Mouse (Mus musculus): ENCODE data around the gene Tspoap1. TPM values are rescaled to one million over a fixed set of nuclear protein-coding genes. Genes with fewer than 3 reads are reported as not detected.

Gene Tspoap1
- total RNA-seq, 2 experiments from 2014 or later = 146 to 163 TPM

DNA sequence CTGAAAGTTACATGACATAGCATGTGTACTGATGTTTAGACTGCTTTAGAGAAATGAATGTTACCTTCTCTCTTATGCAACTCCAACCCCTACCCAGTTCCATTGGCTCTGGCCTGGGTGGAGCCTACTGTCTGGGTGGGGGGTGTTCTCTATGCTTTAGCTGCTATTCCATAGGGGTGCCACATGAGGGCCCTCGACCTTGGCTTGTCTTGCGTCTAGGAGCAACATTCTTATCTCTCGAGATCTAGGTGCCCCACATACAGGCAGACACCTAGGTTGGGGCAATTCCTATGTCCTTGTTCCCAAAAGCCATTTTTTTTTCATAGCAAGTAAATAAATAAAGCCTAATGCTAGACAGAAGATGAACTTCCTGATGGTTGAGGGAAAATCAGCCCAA is 734 bp upstream of the Tspoap1 start:
- no peak for DNase-seq

DNA sequence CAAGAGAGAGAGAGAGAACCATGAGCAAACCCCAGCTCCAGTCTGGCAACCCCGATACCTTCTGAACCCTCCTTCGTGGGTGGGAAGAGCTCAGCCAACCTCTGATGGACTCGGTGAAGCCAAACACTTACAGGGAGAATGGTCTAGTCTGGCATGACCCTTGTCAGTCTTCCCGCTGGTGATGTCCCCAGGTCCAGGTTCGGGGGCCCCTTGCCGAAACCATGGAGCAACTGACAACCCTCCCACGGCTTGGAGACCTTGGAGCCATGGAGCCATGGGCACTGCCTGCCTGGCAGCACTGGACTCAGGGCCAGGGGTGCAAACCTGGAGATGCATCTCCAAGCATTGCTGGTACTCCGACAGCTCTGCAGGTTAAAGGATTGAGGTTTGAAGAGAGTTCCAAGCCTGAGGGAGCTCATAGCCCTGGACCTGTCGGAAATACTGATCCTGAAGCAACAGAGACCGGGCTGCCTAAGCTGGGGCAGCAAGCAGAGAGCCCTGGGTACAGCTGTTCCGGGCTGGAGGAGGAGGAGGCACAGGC is 910 bp downstream of the Tspoap1 start:
- no peak for DNase-seq

DNA sequence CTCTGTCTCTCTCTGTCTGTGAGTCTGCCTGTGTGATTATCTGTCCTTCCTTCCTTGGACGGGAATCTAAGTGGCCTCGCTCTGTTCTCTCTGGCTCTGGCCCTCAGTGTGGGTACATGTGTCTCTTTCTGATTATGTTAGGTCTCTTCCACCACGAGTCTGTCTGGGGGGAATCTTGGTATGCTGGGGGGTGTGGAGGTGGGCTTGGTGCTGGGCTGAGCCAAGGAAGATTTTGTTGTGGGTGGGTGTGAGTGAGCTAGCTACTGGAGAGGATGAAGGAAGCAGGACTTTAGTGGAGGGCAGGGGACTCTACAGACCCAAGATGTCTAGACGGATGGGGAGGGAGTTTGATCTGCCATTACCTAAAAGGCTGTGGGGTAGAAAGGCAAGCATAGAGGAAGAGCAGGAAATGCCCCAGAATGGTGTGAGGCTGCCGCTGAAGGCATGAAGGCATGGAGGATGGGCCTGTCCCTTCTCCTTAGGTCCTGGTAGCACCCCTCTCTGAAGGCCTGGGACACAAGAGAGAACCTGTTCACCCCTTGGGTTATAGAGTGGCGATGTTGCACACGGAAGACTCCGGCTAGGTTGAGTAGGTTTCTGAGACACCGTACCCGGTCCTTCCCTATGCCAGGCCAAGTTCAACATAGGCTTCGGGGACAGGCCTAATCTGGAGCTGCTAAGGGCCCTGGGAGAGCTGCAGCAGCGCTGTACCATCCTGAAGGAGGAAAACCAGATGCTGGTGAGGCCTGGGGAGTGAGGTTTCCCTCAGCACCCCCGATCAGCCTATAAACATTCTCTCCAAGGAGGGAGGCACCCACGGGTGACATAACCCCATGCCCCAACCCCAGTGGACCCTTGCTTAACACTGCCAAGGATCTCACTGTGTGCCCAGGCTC is 1.7 kb downstream of the Tspoap1 start:
- DNase-seq = no peak

DNA sequence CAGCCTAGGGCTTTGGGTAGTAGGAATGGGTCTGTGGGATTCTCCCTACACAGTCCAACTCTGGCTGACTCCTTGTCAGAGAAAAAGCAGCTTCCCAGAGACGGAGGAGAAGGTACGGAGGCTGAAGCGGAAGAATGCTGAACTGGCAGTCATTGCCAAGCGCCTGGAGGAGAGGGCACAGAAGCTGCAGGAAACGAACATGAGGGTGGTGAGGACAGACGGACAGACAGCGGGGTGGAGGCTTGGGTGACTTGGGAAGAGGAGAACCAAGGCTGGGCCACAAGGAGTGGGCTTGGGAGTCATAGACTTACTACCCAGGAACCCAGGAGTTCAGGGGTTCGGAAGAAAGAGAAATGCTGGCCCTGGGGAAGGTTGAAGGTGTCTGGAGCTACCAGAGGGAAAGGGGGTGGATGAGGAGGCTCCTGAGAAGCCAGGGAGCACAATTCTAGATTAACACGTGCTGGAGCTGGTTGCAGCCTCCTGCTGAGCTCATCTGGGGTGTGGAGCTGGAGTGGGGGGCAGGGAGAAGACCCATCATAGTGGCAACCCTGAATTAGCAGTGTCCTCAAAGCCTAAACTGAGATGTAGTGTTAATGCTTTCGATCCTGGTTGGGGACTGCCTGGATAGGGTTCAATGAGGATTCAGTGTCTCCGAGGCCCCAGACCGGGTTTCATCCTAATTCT is 2.5 kb downstream of the Tspoap1 start:
- DNase-seq = no peak

DNA sequence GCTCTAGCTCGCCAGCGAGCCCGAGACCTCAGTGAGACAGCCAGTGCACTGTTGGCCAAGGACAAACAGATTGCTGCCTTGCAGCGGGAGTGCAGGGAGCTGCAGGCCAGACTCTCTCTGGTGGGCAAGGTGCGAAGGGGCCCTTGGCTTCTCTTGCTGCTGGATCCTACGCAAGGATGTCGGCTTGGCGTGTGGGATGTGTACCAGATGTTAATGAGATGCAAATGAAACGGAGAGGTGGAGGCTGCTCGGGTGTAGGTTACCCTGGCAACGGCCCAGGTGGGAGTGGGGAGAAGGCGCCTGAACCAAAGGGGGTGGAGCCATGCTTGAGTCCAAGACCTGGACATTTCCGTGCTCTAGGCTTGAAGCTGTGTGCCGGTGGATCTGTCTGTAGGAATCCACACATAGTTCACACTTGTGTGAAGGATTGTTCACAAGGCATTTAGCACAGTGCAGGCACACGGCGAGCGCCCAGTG is 3.2 kb downstream of the Tspoap1 start:
- DNase-seq = peak; percentile 60 to 66

DNA sequence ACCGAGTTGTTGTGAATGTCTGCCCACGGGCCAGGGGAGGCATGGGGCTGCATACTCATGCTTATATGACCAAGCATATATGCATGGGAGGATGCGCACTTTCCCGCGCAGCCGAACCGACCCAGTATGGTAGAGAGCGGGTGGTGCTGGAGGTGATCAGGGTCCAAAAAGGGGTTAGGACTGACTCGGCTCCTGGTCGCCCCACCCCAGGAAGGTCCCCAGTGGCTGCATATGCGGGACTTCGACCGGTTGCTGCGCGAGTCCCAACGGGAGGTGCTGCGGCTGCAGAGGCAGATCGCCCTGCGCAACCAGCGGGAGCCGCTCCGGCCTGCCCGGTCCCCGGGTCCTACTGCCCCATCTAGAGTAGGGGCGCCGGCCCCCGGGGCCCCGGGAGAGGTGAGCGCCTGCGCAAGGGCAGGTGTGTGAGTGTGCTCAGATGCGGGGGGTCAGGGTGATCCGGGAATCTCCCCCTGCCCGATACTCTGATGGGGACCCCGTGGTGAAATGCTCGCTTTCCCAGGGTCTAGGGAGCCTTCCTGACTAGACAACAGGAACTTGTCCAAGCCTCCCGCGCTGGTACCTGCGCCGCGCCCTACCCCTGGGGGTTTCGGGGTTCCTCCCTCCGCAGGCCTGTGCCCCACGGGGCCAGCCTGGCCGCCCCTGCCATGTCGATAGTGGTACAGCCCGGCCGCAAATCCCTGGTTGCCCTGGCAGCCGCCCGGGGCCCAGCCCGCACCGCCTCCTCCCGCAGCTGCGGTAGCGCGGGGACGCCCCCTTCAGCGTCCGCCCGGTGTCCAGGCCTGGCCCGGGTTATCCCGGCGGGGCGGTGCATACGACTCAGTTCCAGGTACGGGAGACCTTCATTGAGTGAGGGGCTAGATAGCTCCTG is 3.9 kb downstream of the Tspoap1 start:
- peak; percentile 45 to 61 for DNase-seq

DNA sequence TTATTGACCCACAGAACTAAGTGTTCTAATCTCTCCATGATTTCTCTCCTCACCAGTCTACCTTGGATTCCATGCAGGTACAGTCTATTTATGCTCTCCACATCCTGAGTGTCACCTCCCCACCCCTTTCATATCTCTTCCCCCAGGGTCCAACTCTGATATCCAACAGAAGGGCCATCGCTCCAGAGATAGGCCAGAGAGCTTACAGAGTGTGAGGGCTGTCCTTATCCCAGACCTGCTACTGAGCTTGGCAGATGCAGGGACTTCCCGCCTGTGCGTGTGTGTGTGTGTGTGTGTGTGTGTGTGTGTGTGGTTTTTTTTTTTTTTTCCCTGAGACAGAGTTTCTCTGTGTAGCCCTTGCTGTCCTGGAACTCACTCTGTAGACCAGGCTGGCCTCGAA is 8.4 kb downstream of the Tspoap1 start:
- no peak for DNase-seq

DNA sequence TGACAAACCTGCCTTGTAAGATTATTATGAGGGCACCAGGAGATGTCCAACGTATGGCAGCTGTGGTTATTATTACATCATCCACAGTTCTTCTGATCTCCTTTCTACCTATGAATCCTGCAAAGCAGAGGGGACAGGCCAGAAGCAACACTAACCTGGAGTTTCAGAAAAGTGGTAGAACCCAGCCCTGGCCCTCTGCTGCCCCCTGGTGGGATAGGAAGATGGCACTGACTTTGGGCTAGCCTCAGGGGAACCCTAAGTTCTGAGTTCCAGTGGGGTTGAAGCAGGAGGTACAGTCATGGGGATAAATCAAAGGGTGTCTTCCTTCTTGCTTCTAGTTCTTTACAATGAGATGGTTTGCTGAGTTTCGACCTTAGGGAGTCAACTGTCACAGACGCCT is 10.6 kb downstream of the Tspoap1 start:
- peak; percentile 60 to 64 for DNase-seq

DNA sequence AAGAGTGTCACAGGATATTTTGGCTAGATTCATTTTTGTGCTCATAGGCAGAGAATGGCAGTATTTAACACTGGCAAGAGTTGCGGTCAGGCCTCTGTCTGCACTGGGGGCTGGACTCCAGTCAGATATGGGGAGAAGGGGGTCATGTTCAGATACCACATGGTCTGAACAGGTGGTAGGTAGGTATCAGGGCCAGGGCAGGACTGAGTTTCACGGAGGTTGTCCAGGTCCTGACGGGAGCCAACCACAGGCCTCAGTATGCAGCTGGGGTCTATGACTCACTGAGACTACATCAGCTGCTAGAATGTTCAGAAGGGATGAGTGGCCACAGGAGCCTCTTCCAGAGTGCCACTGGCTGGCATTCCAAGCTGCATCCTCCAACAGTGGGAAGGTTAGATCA is 12.0 kb downstream of the Tspoap1 start:
- DNase-seq = no peak

DNA sequence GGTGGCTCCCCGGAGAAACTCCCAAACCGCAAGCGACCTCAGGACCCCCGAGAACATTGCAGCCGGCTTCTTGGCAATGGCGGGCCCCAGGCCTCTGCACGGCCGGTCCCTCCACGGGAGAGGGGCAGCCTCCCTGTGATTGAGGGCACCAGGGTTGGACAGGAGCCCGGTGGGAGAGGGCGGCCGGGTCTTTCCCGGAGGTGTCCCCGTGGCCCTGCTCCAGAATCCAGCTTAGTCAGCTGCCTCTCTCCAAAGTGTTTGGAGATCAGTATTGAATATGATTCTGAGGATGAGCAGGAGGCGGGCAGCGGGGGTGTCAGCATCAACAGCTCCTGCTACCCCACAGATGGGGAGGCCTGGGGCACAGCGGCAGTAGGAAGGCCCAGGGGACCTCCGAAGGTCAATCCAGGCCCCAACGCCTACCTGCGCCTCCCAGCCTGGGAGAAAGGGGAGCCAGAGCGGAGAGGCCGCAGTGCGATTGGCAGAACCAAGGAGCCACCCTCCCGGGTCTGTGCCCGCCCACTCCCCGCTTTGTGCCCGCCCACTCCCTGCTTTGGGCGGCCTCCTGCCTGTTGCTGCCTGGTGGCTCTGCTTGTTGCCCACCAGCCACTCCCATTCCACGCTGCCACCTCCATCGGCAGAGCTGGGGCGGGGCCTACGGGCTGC is 17.9 kb downstream of the Tspoap1 start:
- peak; percentile 64 for DNase-seq

DNA sequence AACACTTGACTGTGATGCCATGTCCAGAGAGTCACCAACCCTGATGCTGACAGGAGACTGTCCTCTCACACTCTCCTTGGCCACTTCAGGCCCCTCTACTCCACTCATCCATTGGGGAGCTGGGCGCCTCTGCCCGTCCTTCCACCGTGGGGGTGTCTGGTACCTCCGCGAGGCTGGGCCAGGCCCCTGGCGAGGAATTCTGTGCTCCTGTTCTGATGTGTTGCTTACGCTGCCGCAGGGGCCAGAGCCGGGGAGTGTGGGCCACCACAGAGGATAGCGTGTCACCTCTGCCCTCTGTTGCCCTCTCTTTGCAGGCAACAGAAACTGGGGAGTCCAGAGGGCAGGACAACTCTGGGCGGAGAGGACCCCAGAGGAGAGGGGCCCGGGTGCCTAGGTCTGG is 18.6 kb downstream of the Tspoap1 start:
- DNase-seq = no peak

DNA sequence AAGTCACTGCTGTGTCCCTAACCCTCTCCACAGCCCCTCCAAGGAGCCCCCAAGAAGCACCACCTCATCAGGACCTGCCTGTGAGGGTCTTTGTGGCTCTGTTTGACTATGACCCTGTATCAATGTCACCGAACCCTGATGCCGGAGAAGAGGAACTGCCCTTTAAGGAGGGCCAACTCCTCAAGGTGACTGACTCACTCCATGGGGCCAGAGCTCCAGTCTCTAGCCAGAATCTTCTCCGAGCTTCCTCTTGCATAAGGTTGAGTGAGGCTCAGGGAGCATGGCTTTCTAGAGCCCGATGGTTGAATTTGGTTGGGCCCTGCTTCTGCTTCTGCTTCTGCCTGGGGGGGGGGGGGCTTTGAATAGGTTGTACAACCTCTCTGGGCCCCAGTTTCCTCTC is 19.1 kb downstream of the Tspoap1 start:
- no peak for DNase-seq

DNA sequence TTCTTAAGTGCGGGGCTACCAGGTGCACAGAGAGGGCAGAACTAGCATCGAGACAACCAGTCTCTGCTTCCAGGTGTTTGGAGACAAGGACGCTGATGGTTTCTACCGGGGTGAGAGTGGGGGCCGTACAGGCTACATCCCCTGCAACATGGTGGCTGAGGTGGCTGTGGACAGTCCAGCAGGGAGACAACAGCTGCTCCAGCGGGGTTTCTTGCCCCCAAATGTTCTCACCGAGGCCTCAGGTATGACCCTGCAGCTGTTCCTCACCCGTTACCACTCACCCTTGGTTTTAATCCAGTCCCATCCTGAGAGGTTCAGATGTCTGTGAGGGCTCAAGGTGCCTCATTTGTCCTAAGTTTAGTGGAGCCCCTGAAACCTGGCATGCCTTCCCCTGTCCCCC is 19.8 kb downstream of the Tspoap1 start:
- no peak for DNase-seq

DNA sequence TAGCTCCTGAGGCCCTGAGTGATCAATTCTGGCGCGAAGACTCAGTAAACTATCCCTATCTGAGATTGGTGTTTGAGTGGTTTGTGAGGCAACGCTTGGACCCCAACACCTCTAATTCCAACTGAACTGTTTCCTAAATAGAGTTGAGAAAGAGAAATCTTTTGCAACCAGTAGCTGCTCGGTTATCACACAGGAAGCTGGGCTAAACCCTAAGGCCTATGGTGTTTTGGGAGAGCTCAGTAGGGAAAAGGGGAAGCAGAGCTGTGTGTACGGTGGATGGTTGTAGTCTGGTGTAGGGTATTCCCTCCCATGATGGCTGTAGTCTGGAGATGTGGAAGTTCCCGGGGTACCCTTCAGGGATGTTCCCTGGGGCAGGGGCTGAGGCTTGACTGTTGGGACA is 29.7 kb downstream of the Tspoap1 start:
- DNase-seq = no peak

DNA sequence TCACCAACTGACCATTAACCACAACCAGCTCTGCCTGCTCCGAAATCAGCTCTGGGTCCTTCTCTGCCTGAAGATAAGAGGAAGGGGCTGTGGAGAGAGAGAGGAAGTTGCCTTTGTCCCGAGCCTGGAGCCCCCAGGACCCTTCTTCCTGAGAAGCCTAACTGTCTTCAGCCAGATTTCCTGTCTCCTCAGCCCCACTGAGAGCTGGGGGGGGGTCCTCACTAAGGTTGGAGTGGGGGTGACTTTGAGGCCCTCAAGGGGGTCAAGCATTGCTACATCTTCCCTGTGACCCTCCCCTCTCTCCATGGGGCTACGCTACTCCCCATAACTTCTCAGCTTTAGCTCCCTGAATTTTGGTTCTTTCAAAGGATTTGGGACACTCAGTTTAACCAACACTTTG is 33.1 kb downstream of the Tspoap1 start, which contains the start of gene Mpo:
Gene Mpo, plus strand, starts transcription at position 122 of the 400 bp plus-strand sequence.
- no peak for DNase-seq

DNA sequence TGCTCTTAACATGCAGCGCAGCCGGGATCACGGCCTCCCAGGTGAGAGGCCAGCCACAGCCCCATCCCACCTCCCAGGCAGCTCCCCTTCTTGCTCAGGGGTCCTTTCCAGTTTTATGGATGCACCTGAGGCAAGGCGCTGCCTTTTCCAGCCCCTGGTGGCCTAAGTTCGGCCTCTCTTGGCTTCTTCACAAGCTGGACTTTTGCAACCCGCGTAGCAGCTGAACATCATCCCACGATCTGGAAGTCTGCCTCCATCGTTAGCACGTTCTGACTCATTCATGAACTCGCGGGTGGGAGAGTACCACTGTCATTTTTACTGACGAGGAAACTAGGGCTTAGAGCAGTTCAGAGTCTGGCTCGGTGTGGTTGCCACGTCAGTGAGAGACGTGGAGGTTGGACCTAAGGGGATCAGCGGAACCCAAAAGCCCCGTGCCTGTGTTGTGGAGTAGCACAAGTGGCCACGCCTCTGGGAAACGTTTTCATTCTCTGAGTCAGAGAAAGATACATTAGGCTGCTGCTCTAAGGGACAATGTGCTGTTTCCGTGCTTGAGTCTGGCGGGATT is 41.5 kb downstream of the Tspoap1 start:
- DNase-seq = peak; percentile 33 to 42

DNA sequence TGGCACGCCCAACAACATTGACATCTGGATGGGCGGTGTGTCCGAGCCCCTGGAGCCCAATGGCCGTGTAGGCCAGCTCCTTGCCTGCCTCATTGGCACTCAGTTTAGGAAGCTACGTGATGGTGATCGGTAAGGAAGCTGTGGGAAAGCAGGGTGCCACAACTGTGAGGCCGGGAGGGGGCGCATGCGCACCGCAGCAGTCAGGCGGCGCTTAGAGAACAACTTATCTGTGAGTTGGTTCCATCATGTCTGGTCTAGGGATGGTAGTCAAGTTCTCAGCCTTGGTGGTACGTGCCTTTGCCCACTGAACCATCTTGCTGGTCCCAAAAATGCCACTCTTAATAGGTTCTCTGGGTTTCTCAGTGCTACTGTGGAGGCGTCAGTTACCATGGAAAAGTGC is 42.3 kb downstream of the Tspoap1 start:
- DNase-seq = peak in 1 of 2 experiments; percentile 36

DNA sequence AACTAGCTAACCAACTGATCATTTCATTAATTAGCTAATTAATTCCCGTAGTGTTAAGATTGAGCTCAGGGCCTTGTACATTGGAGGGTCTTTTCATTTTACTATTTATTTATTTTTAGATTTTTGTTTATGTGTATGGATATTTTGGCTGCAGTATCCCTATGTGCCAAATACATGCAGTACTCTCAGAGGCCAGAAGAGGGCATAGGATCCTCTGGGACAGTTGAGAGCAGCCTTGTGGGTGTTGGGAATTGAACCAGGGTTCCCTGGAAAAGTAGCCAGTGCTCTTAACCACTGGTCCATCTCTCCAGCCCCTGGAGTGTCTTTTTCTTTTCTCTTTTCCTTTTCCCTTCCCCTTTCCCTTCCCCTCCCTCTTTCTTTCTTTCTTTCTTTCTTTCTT is 45.1 kb downstream of the Tspoap1 start:
- DNase-seq = no peak

DNA sequence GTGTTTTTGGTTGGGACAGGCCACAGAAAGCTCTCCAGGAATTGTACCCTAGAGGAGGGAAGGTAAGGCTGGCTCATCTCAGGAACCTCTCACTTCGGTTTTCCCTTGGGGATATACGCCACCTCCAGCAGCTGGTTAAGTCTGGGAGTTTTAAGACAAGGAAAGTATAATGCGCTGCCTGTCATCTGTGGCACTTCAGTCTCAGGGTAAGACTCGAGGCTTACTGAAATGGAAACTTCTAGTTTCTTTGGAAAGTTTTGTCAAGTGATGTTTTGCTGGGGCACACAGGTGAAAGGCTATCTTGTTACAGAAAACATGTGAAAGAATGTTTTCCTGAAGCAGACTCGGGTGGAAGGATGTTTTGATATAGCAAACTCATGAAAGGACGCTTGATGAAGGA is 47.1 kb downstream of the Tspoap1 start:
- no peak for DNase-seq

DNA sequence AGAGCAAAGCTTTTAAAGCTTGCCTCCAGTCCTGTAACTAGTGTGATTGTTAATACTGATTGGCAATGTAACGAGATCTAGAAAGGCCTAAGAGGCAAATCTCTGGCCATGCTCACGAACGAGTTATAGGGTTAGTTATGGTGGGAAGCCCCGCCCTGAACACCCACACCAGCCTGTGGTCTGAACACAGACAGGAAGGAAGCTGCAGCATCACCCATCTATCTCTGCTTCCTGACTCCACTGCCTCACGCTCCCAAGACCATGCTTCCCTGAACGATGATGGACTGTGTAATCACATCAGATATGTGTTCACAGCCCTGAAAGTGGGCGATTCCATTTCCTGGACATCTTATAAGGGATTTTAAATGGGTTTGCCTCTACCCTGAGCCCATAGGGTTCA is 47.9 kb downstream of the Tspoap1 start:
- DNase-seq = no peak

DNA sequence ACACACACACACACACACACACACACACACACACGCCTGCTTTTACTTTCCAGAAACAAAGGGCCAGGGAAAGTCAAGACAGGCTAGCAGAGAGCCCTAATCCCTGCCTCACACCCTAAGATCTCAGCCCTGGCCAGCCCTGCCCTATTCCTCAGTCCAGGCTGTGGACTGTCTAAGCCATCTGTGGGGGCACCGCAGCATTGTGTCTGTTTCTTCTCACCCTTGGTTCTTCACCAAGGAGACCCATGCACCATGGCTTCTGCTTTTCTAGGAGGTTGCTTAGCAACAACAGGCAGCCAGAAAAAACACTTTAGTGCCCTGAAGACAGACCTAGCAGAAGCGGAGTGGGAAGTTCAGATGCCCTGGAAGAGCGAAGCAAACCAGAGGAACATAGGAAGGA is 51.1 kb downstream of the Tspoap1 start:
- no peak for DNase-seq

All from layer of hippocampus, postnatal 36 days (tissue).